Comparison of ENCODE assay signal across 8 mouse cellular contexts in genomic region chr10:81356352-81356990, GRCm38 (mm10). TPM values are rescaled to one million over a fixed set of nuclear protein-coding genes. Genes with fewer than 3 reads are reported as not detected.
DNase-seq lines count a peak whose midpoint lies in the region; ATAC-seq and TF ChIP-seq lines count a peak whose summit lies in the region.

No protein-coding gene starts in this region.

- no peak for TF ChIP-seq POLR2A in cerebellum, adult 2 months (IDR thresholded peaks at IDR 0.05; ENCODE audit: borderline replicate concordance, insufficient read depth, low read length)

- peaks cover 52% of the 10 kb centered on the region for H3K4me1 ChIP-seq in embryonic facial prominence, embryonic 15.5 days
- peaks cover 20% of the 10 kb centered on the region for H3K4me1 ChIP-seq in cerebellum, adult 2 months (ENCODE audit: control insufficient read depth, insufficient read depth, low read length)

- no peak for DNase-seq in layer of hippocampus, adult 2 months (ENCODE audit: low spot score in 2 of 2)
- no peak for DNase-seq in layer of hippocampus, postnatal 25 days (ENCODE audit: extremely low spot score in 1 of 2, low spot score in 1 of 2)
- peak; percentile 39 to 74 for DNase-seq in kidney, postnatal 25 days
- peak; percentile 47 to 60 for DNase-seq in monocyte, adult 2 months (ENCODE audit: low read depth in 1 of 2, low spot score in 2 of 2)
- no peak for DNase-seq in right cerebral cortex, adult 2 months (ENCODE audit: low spot score in 2 of 2)
- DNase-seq in adrenal gland, adult 2 months = no peak
- no peak for DNase-seq in cerebellum, adult 2 months

- H3K27me3 ChIP-seq in embryonic facial prominence, embryonic 15.5 days = no peaks in the 10 kb centered on the region
- H3K27me3 ChIP-seq in cerebellum, adult 2 months (ENCODE audit: control insufficient read depth, insufficient read depth, low read length) = no peaks in the 10 kb centered on the region

- no peak for ATAC-seq in embryonic facial prominence, embryonic 15.5 days (ENCODE audit: insufficient number of reproducible peaks, low FRiP score, low TSS enrichment, low read depth)

- peak overlapping the region; percentile 83 for H3K4me3 ChIP-seq in layer of hippocampus, adult 2 months
- H3K4me3 ChIP-seq in embryonic facial prominence, embryonic 15.5 days (replicated peaks) = peak overlapping the region; percentile 85
- H3K4me3 ChIP-seq in cerebellum, adult 2 months (replicated peaks; ENCODE audit: insufficient read depth, low read depth, low read length) = no peak overlapping the region

- peak overlapping the region; percentile 55; the same call in 1 of the 2 replicates for H3K27ac ChIP-seq in layer of hippocampus, adult 2 months
- H3K27ac ChIP-seq in embryonic facial prominence, embryonic 15.5 days (replicated peaks) = no peak overlapping the region
- no peak overlapping the region for H3K27ac ChIP-seq in cerebellum, adult 2 months (ENCODE audit: insufficient read depth, low read length)

- peak overlapping the region; percentile 97; the same call in 1 of the 2 replicates for H3K4me2 ChIP-seq in embryonic facial prominence, embryonic 15.5 days (replicated peaks)

- H3K9me3 ChIP-seq in embryonic facial prominence, embryonic 15.5 days (replicated peaks) = no peaks in the 10 kb centered on the region

- 47% methylated on average over 12 of the region's 12 CpGs for WGBS in embryonic facial prominence, embryonic 15.5 days
- WGBS in cerebellum, adult 2 months = 60% methylated on average over 12 of the region's 12 CpGs

- H3K9ac ChIP-seq in embryonic facial prominence, embryonic 15.5 days = no peak overlapping the region

- TF ChIP-seq CTCF in layer of hippocampus, adult 2 months (conservative IDR thresholded peaks at IDR 0.05) = no peak
- no peak for TF ChIP-seq CTCF in cerebellum, adult 2 months (IDR thresholded peaks at IDR 0.05; ENCODE audit: borderline replicate concordance, insufficient read depth, low read depth, low read length)

- peaks cover 4% of the 10 kb centered on the region; the same call in 1 of the 2 replicates for H3K36me3 ChIP-seq in embryonic facial prominence, embryonic 15.5 days

RNA-seq across cellular contexts. Expression of gene Mfsd12, which starts 0.8 kb away (rescaled TPM):
- total RNA-seq in layer of hippocampus, adult 2 months (2021) = 10 to 100 TPM; 42.8 to 45.9 TPM
- 10 to 100 TPM; 46.6 to 50.7 TPM for total RNA-seq in layer of hippocampus, postnatal 25 days (2021)
- polyA plus RNA-seq in embryonic facial prominence, embryonic 15.5 days (2015; fragmentation: Nextera tagmentation; extraction: Ambion mirVana) = 15.8 and 16.2 TPM in 2 replicates
- 10 to 100 TPM; 15.3 to 16.5 TPM for total RNA-seq in adrenal gland, adult 2 months (2021)
- polyA plus RNA-seq in adrenal gland, adult 2 months (2012; rRNA removed) = 69.3 and 77.4 TPM in 2 replicates
- 34.8 and 35.0 TPM in 2 replicates for polyA plus RNA-seq in cerebellum, adult 2 months (2012; rRNA removed)

RNA-seq across cellular contexts. Expression of gene Hmg20b, which starts 6.2 kb away (rescaled TPM):
- 10 to 100 TPM; 27.5 to 30.8 TPM for total RNA-seq in layer of hippocampus, adult 2 months (2021)
- 10 to 100 TPM; 31.3 to 31.6 TPM for total RNA-seq in layer of hippocampus, postnatal 25 days (2021)
- polyA plus RNA-seq in embryonic facial prominence, embryonic 15.5 days (2015; fragmentation: Nextera tagmentation; extraction: Ambion mirVana) = 94.7 and 96.1 TPM in 2 replicates
- 10 to 100 TPM; 81.6 to 89.9 TPM for total RNA-seq in adrenal gland, adult 2 months (2021)
- polyA plus RNA-seq in adrenal gland, adult 2 months (2012; rRNA removed) = 272 and 280 TPM in 2 replicates
- polyA plus RNA-seq in cerebellum, adult 2 months (2012; rRNA removed) = 42.7 and 43.4 TPM in 2 replicates

RNA-seq across cellular contexts. Expression of gene 4930404N11Rik, which starts 9.1 kb away (rescaled TPM):
- total RNA-seq in layer of hippocampus, adult 2 months (2021) = 1 to 10 TPM; 1.6 to 2.4 TPM
- total RNA-seq in layer of hippocampus, postnatal 25 days (2021) = 1 to 10 TPM; 1.1 to 1.2 TPM
- 0.73 and 1.3 TPM in 2 replicates for polyA plus RNA-seq in embryonic facial prominence, embryonic 15.5 days (2015; fragmentation: Nextera tagmentation; extraction: Ambion mirVana)
- 1 to 10 TPM; 1.2 to 3.6 TPM for total RNA-seq in adrenal gland, adult 2 months (2021)
- polyA plus RNA-seq in adrenal gland, adult 2 months (2012; rRNA removed) = 9.7 and 12.4 TPM in 2 replicates
- 0.24 and 0.36 TPM in 2 replicates for polyA plus RNA-seq in cerebellum, adult 2 months (2012; rRNA removed)

RNA-seq across cellular contexts. Expression of gene Gipc3, which starts 13.4 kb away (rescaled TPM):
- total RNA-seq in layer of hippocampus, adult 2 months (2021) = 1 to 10 TPM; 1.7 to 1.8 TPM
- total RNA-seq in layer of hippocampus, postnatal 25 days (2021) = 1 to 10 TPM; 1.6 to 1.9 TPM
- polyA plus RNA-seq in embryonic facial prominence, embryonic 15.5 days (2015; fragmentation: Nextera tagmentation; extraction: Ambion mirVana) = 0.29 and 0.35 TPM in 2 replicates
- total RNA-seq in adrenal gland, adult 2 months (2021) = 10 to 100 TPM in 1 of 2 experiments, 1 to 10 TPM in 1; 2.9 to 10.3 TPM
- polyA plus RNA-seq in adrenal gland, adult 2 months (2012; rRNA removed) = 2.8 and 3.2 TPM in 2 replicates
- polyA plus RNA-seq in cerebellum, adult 2 months (2012; rRNA removed) = 0.97 and 1.0 TPM in 2 replicates

RNA-seq across cellular contexts. Expression of gene Fzr1, which starts 21.8 kb away (rescaled TPM):
- total RNA-seq in layer of hippocampus, adult 2 months (2021) = 10 to 100 TPM; 70.1 to 72.0 TPM
- 10 to 100 TPM; 65.9 to 66.6 TPM for total RNA-seq in layer of hippocampus, postnatal 25 days (2021)
- 98.8 and 102 TPM in 2 replicates for polyA plus RNA-seq in embryonic facial prominence, embryonic 15.5 days (2015; fragmentation: Nextera tagmentation; extraction: Ambion mirVana)
- 10 to 100 TPM; 40.7 to 45.0 TPM for total RNA-seq in adrenal gland, adult 2 months (2021)
- 95.6 and 103 TPM in 2 replicates for polyA plus RNA-seq in adrenal gland, adult 2 months (2012; rRNA removed)
- polyA plus RNA-seq in cerebellum, adult 2 months (2012; rRNA removed) = 75.8 and 81.5 TPM in 2 replicates

Comparison
In these comparisons a context has a peak if more than half of its experiments do, and no peak if none do; other contexts are left out.
1. DNase-seq: peak in kidney, postnatal 25 days (2 of 2) and monocyte, adult 2 months (2 of 2); none in layer of hippocampus, adult 2 months (0 of 2), layer of hippocampus, postnatal 25 days (0 of 2), right cerebral cortex, adult 2 months (0 of 2), adrenal gland, adult 2 months (single experiment) and cerebellum, adult 2 months (0 of 2).